Mouse (Mus musculus) activated CD4-positive, CD25-positive, alpha-beta regulatory T cell (primary cell): ENCODE results near the gene Scgb2a2. TPM values are rescaled to one million over a fixed set of nuclear protein-coding genes. Genes with fewer than 3 reads are reported as not detected.

Experiments used
- polyA plus RNA-seq, 2 experiments: library from polyadenylated mRNA; unstranded; fragments of 100-300 nt; shearing (Covaris generic); gene quantifications; one replicate each; pipeline ENCODE4 v1.2.1; 2017

Gene Scgb2a2
- not detected for polyA plus RNA-seq

DNA sequence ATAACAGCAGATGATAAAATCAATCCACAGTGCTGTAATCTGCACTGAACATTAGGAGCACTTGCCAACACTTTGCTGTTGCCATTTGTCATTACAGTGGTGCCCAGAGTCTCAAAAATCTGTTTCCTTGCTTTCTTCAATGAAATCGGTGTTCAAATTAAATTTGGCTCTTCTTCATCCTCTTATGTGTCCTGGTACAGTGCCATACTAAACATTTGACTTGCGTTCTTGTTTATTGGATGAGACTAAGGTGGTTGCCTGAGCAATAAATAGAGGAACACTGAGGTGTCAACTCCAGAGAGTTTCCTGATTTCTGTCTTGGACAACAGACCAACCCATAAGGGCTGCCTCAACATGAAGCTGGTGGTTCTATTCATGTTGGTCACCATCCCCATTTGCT lies at the start of gene Scgb2a2:
TSS of gene Scgb2a2 (plus strand) at position 301 of the 400 bp plus-strand sequence.

DNA sequence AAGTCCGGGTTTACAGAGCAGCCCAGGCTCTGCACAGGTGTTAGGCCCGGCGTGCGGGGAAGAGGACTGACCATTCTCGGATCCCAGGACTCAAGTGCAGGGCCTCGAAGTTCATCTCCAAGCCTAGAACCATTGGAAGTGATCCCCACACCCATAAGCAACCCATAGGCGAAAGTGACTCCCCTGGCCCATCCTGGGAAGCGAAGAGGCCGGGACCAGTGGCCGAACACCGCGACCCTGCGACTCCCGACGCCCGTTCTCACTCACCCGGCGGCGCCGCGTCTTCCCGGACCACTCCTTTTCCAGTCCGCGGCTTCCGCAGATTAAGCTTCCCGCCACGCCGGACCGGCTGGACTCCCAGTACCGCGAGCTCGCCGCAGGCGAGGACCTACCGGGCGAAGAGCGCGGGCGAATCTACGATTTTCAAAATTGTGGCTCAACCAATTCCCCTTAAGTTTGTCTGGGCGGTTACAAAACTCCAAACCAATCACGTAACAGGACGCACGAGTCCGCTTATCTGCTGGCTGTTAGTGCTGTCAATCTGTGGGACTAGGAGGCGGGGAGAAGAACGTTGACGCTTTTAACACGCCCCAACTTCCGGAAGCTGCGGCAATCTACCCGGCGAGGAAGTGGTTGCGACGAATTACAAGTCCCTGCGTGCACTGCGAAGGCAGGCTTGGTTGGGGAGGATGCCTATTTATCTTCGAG lies 51.9 kb downstream of the Scgb2a2 start, which contains the start of gene Incenp:
TSS of gene Incenp (minus strand) at position 480 of the 708 bp plus-strand sequence.

Other genes with a start within 250 kb of the Scgb2a2 start
- gene Incenp, start 52.0 kb downstream of the Scgb2a2 start, polyA plus RNA-seq, result 10 to 100 TPM; 37.9 to 71.2 TPM
- gene Fth1, start 133.0 kb downstream of the Scgb2a2 start, polyA plus RNA-seq, result 1,000 to 10,000 TPM; 1,893 to 2,017 TPM
- not detected for gene Best1, start 154.1 kb downstream of the Scgb2a2 start, polyA plus RNA-seq
- 1 to 10 TPM; 1.3 to 2.2 TPM for gene Rab3il1, start 154.1 kb downstream of the Scgb2a2 start, polyA plus RNA-seq
- gene Fads3, start 194.0 kb downstream of the Scgb2a2 start, polyA plus RNA-seq, result under 1 TPM in 1 of 2 experiments, not detected in 1; 0.14 TPM